Mouse (Mus musculus): Measurements from ENCODE around the gene Naa60. TPM values are rescaled to one million over a fixed set of nuclear protein-coding genes. Genes with fewer than 3 reads are reported as not detected.
"Not testable (repeated sequence)": the region's sequence is repeated elsewhere in the genome, so short reads cannot be mapped to it uniquely, and the experiment has no call there.

The Naa60 gene
- polyA plus RNA-seq, 1 experiment from 2014 or later = 39.5 TPM

- Histone ChIP-seq H3K27ac (ENCODE audit: low read depth, low read length) (0 out of 2 replicates have a peak within 1 kb of the TSS, but pooled peaks have one; percentile 6), H3K36me3 (ENCODE audit: control insufficient read depth, insufficient read depth, low read length) (no peaks in the 10 kb centered on the region)
These were observed 25.3 kb upstream of the Naa60 start, which contains the start of gene Zfp174 for GRCm38 (mm10) chr16:3846711-3847518. Zfp174 (plus strand) TSS chr16:3847268.

GRCm38 (mm10) chr16:3847871-3848270 lies 24.3 kb upstream of the Naa60 start:
- Histone ChIP-seq H3K27me3 (ENCODE audit: control insufficient read depth, insufficient read depth, low read length) (no peaks in the 10 kb centered on the region), H3K4me1 (ENCODE audit: control insufficient read depth, insufficient read depth, low read length) (peaks cover 6% of the 10 kb centered on the region), H3K27ac (ENCODE audit: low read depth, low read length) (no peak overlapping the region), H3K36me3 (ENCODE audit: control insufficient read depth, insufficient read depth, low read length) (no peaks in the 10 kb centered on the region), H3K9me3 (replicated peaks; ENCODE audit: control insufficient read depth, low read length) (no peaks in the 10 kb centered on the region), H3K9ac (ENCODE audit: low read depth, low read length) (peak overlapping the region; percentile 74), H3K4me2 (peak overlapping the region; percentile 81), H3K4me3 (ENCODE audit: low read depth, low read length) (peak overlapping the region; percentile 71)
- no peak for ATAC-seq (replicated peaks; ENCODE audit: insufficient number of reproducible peaks, low FRiP score, low TSS enrichment)
- 45% methylated on average over 4 of the region's 4 CpGs for WGBS (ENCODE audit: insufficient replicate concordance)

More at GRCm38 (mm10) chr16:3846711-3847518, 25.3 kb upstream of the Naa60 start, which contains the start of gene Zfp174:
- Histone ChIP-seq H3K4me1 (ENCODE audit: control insufficient read depth, insufficient read depth, low read length) (peaks cover 6% of the 10 kb centered on the region), H3K9me3 (replicated peaks; ENCODE audit: control insufficient read depth, low read length) (no peaks in the 10 kb centered on the region), H3K4me2 (peak within 1 kb of the TSS; percentile 81), H3K4me3 (ENCODE audit: low read depth, low read length) (peak within 1 kb of the TSS; percentile 71), H3K27me3 (ENCODE audit: control insufficient read depth, insufficient read depth, low read length) (no peaks in the 10 kb centered on the region), H3K9ac (ENCODE audit: low read depth, low read length) (peak within 1 kb of the TSS; percentile 74)
- 3% methylated on average over 38 of the region's 38 CpGs for WGBS (ENCODE audit: insufficient replicate concordance)
- ATAC-seq (replicated peaks; ENCODE audit: insufficient number of reproducible peaks, low FRiP score, low TSS enrichment) = peak; percentile 100

DNA sequence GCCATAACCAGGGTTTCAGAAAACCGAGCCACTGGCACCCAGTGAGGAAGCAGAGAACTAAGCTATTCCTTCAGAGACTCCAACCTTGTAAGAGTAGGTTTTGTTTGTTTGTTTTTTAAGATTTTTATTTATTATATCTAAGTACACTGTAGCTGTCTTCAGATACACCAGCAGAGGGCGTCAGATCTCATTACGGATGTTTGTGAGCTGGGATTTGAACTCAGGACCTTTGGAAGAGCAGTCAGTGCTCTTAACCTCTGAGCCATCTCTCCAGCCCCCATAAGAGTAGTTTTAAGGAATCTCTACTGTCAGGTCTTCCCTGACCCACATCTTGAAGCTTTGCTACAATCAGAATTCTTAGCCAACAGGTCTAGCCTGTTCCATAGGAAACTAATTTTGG lies 23.8 kb upstream of the Naa60 start:
- Histone ChIP-seq H3K27ac (ENCODE audit: low read depth, low read length) (no peak overlapping the region), H3K9me3 (replicated peaks; ENCODE audit: control insufficient read depth, low read length) (no peaks in the 10 kb centered on the region), H3K36me3 (ENCODE audit: control insufficient read depth, insufficient read depth, low read length) (no peaks in the 10 kb centered on the region), H3K4me3 (ENCODE audit: low read depth, low read length) (no peak overlapping the region), H3K27me3 (ENCODE audit: control insufficient read depth, insufficient read depth, low read length) (no peaks in the 10 kb centered on the region), H3K4me2 (no peak overlapping the region), H3K4me1 (ENCODE audit: control insufficient read depth, insufficient read depth, low read length) (peaks cover 6% of the 10 kb centered on the region), H3K9ac (ENCODE audit: low read depth, low read length) (no peak overlapping the region)
- WGBS (ENCODE audit: insufficient replicate concordance) = 59% methylated on average over 3 of the region's 3 CpGs
- ATAC-seq (replicated peaks; ENCODE audit: insufficient number of reproducible peaks, low FRiP score, low TSS enrichment) = no peak

DNA sequence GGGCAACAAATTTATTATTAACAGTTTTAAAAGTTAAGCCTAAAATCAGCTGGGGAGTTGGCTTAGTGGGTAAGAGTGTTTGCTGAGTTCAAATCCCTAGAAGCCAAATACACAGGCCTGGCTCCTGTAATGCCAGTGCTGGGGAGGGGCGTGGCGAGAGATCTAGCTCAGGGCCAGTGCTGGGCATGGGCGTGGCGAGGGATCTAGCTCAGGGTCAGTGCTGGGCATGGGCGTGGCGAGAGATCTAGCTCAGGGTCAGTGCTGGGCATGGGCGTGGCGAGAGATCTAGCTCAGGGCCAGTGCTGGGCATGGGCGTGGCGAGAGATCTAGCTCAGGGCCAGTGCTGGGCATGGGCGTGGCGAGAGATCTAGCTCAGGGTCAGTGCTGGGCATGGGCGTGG lies 20.9 kb upstream of the Naa60 start:
- not testable (repeated sequence) for H3K4me1 ChIP-seq (ENCODE audit: control insufficient read depth, insufficient read depth, low read length); H3K9me3 ChIP-seq (replicated peaks; ENCODE audit: control insufficient read depth, low read length); ATAC-seq (replicated peaks; ENCODE audit: insufficient number of reproducible peaks, low FRiP score, low TSS enrichment); H3K9ac ChIP-seq (ENCODE audit: low read depth, low read length); H3K36me3 ChIP-seq (ENCODE audit: control insufficient read depth, insufficient read depth, low read length); H3K4me2 ChIP-seq; H3K27me3 ChIP-seq (ENCODE audit: control insufficient read depth, insufficient read depth, low read length); H3K4me3 ChIP-seq (ENCODE audit: low read depth, low read length); H3K27ac ChIP-seq (ENCODE audit: low read depth, low read length)
- WGBS (ENCODE audit: insufficient replicate concordance) = 86% methylated on average over 11 of the region's 13 CpGs

GRCm38 (mm10) chr16:3852586-3852985 lies 19.6 kb upstream of the Naa60 start:
- H3K4me2 ChIP-seq = no peak overlapping the region
- H3K27ac ChIP-seq (ENCODE audit: low read depth, low read length) = no peak overlapping the region
- 35% methylated on average over 12 of the region's 12 CpGs for WGBS (ENCODE audit: insufficient replicate concordance)
- H3K4me1 ChIP-seq (ENCODE audit: control insufficient read depth, insufficient read depth, low read length) = peaks cover 6% of the 10 kb centered on the region
- no peak overlapping the region for H3K9ac ChIP-seq (ENCODE audit: low read depth, low read length)
- no peak overlapping the region for H3K4me3 ChIP-seq (ENCODE audit: low read depth, low read length)
- no peaks in the 10 kb centered on the region for H3K9me3 ChIP-seq (replicated peaks; ENCODE audit: control insufficient read depth, low read length)
- H3K36me3 ChIP-seq (ENCODE audit: control insufficient read depth, insufficient read depth, low read length) = no peaks in the 10 kb centered on the region
- ATAC-seq (replicated peaks; ENCODE audit: insufficient number of reproducible peaks, low FRiP score, low TSS enrichment) = no peak
- H3K27me3 ChIP-seq (ENCODE audit: control insufficient read depth, insufficient read depth, low read length) = no peaks in the 10 kb centered on the region

- no peaks in the 10 kb centered on the region for H3K4me1 ChIP-seq (ENCODE audit: control insufficient read depth, insufficient read depth, low read length)
- 62% methylated on average over 11 of the region's 11 CpGs for WGBS (ENCODE audit: insufficient replicate concordance)
- no peak for ATAC-seq (replicated peaks; ENCODE audit: insufficient number of reproducible peaks, low FRiP score, low TSS enrichment)
- no peak overlapping the region for H3K27ac ChIP-seq (ENCODE audit: low read depth, low read length)
- no peak overlapping the region for H3K9ac ChIP-seq (ENCODE audit: low read depth, low read length)
- H3K4me3 ChIP-seq (ENCODE audit: low read depth, low read length) = no peak overlapping the region
- no peaks in the 10 kb centered on the region for H3K9me3 ChIP-seq (replicated peaks; ENCODE audit: control insufficient read depth, low read length)
- no peak overlapping the region for H3K4me2 ChIP-seq
- no peaks in the 10 kb centered on the region for H3K27me3 ChIP-seq (ENCODE audit: control insufficient read depth, insufficient read depth, low read length)
- H3K36me3 ChIP-seq (ENCODE audit: control insufficient read depth, insufficient read depth, low read length) = no peaks in the 10 kb centered on the region
These were observed 17.6 kb upstream of the Naa60 start for GRCm38 (mm10) chr16:3854437-3855182.

GRCm38 (mm10) chr16:3855776-3856175 lies 16.4 kb upstream of the Naa60 start:
- whole genome bisulfite sequencing (ENCODE audit: insufficient replicate concordance) = 63% methylated on average over 1 of the region's 1 CpGs
- ATAC-seq (replicated peaks; ENCODE audit: insufficient number of reproducible peaks, low FRiP score, low TSS enrichment) = no peak
- Histone ChIP-seq H3K4me1 (ENCODE audit: control insufficient read depth, insufficient read depth, low read length) (no peaks in the 10 kb centered on the region), H3K36me3 (ENCODE audit: control insufficient read depth, insufficient read depth, low read length) (no peaks in the 10 kb centered on the region; the same call in 1 of the 2 replicates), H3K4me3 (ENCODE audit: low read depth, low read length) (no peak overlapping the region), H3K9me3 (replicated peaks; ENCODE audit: control insufficient read depth, low read length) (no peaks in the 10 kb centered on the region), H3K27ac (ENCODE audit: low read depth, low read length) (no peak overlapping the region), H3K27me3 (ENCODE audit: control insufficient read depth, insufficient read depth, low read length) (no peaks in the 10 kb centered on the region), H3K9ac (ENCODE audit: low read depth, low read length) (no peak overlapping the region), H3K4me2 (no peak overlapping the region)

- no peak overlapping the region for H3K4me3 ChIP-seq (ENCODE audit: low read depth, low read length)
- H3K27me3 ChIP-seq (ENCODE audit: control insufficient read depth, insufficient read depth, low read length) = no peaks in the 10 kb centered on the region
- H3K27ac ChIP-seq (ENCODE audit: low read depth, low read length) = no peak overlapping the region
- 84% methylated on average over 4 of the region's 4 CpGs for WGBS (ENCODE audit: insufficient replicate concordance)
- no peak for ATAC-seq (replicated peaks; ENCODE audit: insufficient number of reproducible peaks, low FRiP score, low TSS enrichment)
- no peaks in the 10 kb centered on the region for H3K4me1 ChIP-seq (ENCODE audit: control insufficient read depth, insufficient read depth, low read length)
- no peaks in the 10 kb centered on the region for H3K9me3 ChIP-seq (replicated peaks; ENCODE audit: control insufficient read depth, low read length)
- no peak overlapping the region for H3K9ac ChIP-seq (ENCODE audit: low read depth, low read length)
- H3K4me2 ChIP-seq = no peak overlapping the region
- peaks cover 2% of the 10 kb centered on the region for H3K36me3 ChIP-seq (ENCODE audit: control insufficient read depth, insufficient read depth, low read length)
These were observed 12.9 kb upstream of the Naa60 start for GRCm38 (mm10) chr16:3859254-3859653.

Data from heart, embryonic 11.5 days (tissue).